Mouse (Mus musculus) stomach, embryonic 15.5 days (tissue): ENCODE data around the gene Agbl3. TPM values are rescaled to one million over a fixed set of nuclear protein-coding genes. Genes with fewer than 3 reads are reported as not detected.
A peak's percentile ranks its signal among the peaks of the same experiment; 100 is the strongest.

ENCODE experiments used
- ATAC-seq: fragments of 200-750 bp; cut with Nextera tagmentation; 2 replicates; pipeline ENCODE4 v1.8.0; 2017; ENCODE audit warnings: low read depth, moderate number of reproducible peaks, moderate TSS enrichment; ENCODE audit not compliant: insufficient read depth, low FRiP score
- H3K27ac ChIP-seq: fragments of 300-500 bp; sonication (generic); 2 replicates; pipeline ENCODE4 v1.5.1; 2015; ENCODE audit warnings: mild to moderate bottlenecking, inconsistent platforms
- H3K27me3 ChIP-seq: fragments of 300-500 bp; sonication (generic); replicated peaks from 2 replicates; pipeline ENCODE4 v1.6.1; 2015; ENCODE audit warnings: inconsistent platforms
- H3K36me3 ChIP-seq: fragments of 300-500 bp; sonication (generic); 2 replicates; pipeline ENCODE4 v1.6.1; 2015; ENCODE audit warnings: inconsistent platforms
- H3K4me1 ChIP-seq: fragments of 300-500 bp; sonication (generic); 2 replicates; pipeline ENCODE4 v1.6.1; 2015; ENCODE audit warnings: inconsistent platforms
- H3K4me2 ChIP-seq: fragments of 300-500 bp; sonication (generic); 2 replicates; pipeline ENCODE4 v1.6.1; 2015; ENCODE audit warnings: mild to moderate bottlenecking, inconsistent platforms
- H3K4me3 ChIP-seq: fragments of 300-500 bp; sonication (generic); replicated peaks from 2 replicates; pipeline ENCODE4 v1.5.1; 2015; ENCODE audit warnings: inconsistent platforms
- H3K9ac ChIP-seq: fragments of 300-500 bp; sonication (generic); 2 replicates; pipeline ENCODE4 v1.6.1; 2015; ENCODE audit warnings: inconsistent platforms
- H3K9me3 ChIP-seq: fragments of 300-500 bp; sonication (generic); 2 replicates; pipeline ENCODE4 v1.6.1; 2016; ENCODE audit warnings: inconsistent platforms
- WGBS: fragments of 180-500 bp; shearing (Covaris S2); methylation state at CpG from one replicate; pipeline ENCODE4 v1.1.7; 2015; 5-methylcytosine and 5-hydroxymethylcytosine counted together
- polyA plus RNA-seq: library from polyadenylated mRNA; unstranded; fragments of >200 nt; fragmentation: Nextera tagmentation; extraction: Ambion mirVana; gene quantifications from 2 replicates; pipeline ENCODE4 v1.2.1, GENCODE M21; 2015

The Agbl3 gene
- 6.6 and 6.9 TPM in 2 replicates for polyA plus RNA-seq

DNA sequence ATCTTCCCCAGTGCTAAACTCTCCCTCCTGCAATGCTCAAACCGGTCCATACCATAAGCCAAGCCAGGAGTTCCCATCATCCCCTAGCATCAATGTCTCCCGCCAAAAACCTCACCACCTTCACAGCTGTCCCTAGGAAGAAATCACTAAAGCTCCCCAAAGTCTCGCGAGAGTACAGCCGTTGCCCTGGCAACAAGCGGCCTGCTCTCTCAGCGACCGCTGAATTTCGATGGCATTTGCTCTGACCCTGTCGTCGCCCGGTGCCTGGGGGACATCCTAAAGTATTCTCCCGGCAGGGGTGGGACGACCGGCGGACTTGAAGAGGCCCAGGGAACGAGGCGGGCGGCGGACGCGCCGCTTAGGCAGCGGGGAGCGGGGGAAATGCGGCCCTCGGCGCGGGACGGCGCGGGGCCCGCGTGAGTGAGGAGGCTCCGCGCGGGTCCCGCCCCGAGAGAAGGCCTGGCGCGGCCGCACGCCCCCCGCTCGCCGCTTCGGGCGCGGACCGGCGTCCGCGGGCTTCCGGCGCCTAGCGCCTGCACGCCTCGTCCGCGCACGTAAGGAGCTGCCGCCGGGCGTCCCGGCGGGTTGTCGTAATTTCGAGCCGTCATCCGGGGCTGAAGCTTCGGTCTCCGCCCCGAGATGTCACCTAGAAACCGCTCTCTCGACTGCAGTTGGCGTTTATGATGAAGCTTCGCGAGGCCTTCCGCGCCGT, at the start of gene Agbl3:
TSS of gene Agbl3 (plus strand) at position 202 of the 712 bp plus-strand sequence.
- Histone ChIP-seq H3K9me3 (no peaks in the 10 kb centered on the region), H3K36me3 (no peaks in the 10 kb centered on the region), H3K9ac (peak within 1 kb of the TSS; percentile 71), H3K4me2 (peak within 1 kb of the TSS; percentile 78), H3K27me3 (no peaks in the 10 kb centered on the region), H3K4me3 (peak within 1 kb of the TSS; percentile 71), H3K27ac (peak within 1 kb of the TSS; percentile 97), H3K4me1 (no peaks in the 10 kb centered on the region)
- WGBS = under 1% methylated on average over 79 of the region's 81 CpGs
- ATAC-seq = peak; percentile 90

DNA sequence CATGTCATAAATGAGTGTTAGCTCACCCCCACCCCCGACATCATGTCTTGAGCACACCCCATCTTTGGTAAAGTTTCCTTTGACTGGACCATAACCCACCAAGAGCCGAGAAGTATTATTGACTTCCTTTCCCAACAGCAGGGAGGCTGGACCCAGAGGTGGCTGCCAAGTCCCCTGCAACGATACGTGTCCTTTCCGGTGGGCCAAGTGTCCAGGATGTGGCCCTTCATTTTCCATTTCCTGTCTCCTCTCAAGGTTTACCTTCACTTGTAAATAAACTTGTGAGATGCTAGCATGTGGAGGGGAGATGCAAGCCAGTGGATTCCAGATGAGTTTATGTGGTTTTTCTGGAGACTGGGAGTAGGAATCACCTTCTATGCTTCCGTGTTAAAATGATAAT, 49.2 kb upstream of the Agbl3 start:
- 66% methylated on average over 6 of the region's 6 CpGs for WGBS
- Histone ChIP-seq H3K4me1 (peaks cover 3% of the 10 kb centered on the region; the same call in 1 of the 2 replicates), H3K27me3 (no peaks in the 10 kb centered on the region), H3K27ac (no peak overlapping the region), H3K9me3 (no peaks in the 10 kb centered on the region), H3K36me3 (no peaks in the 10 kb centered on the region), H3K4me3 (no peak overlapping the region), H3K4me2 (no peak overlapping the region), H3K9ac (no peak overlapping the region)
- no peak for ATAC-seq

DNA sequence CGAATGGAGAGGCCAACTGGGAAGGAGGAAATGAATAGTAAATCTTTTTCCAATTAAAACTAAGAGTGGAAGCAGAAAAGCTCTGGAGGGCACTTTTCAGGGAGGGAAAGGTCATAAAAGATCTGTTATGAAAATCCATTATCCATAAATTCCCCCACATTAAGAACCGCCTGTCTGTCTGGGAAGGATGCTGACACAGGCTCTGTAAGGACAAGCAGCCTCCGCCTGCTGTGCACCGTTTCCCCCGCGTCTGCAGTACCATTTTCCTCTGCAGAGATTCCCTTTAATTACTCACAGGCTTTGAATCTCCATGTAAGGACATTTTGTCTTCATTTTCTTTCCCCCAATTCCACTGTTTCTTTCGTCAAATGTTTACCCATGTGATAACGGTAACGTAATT, 48.7 kb upstream of the Agbl3 start:
- Histone ChIP-seq H3K27me3 (no peaks in the 10 kb centered on the region), H3K27ac (no peak overlapping the region), H3K36me3 (no peaks in the 10 kb centered on the region), H3K4me3 (no peak overlapping the region), H3K4me1 (peaks cover 3% of the 10 kb centered on the region; the same call in 1 of the 2 replicates), H3K4me2 (no peak overlapping the region), H3K9me3 (no peaks in the 10 kb centered on the region), H3K9ac (no peak overlapping the region)
- ATAC-seq = no peak
- 61% methylated on average over 9 of the region's 9 CpGs for WGBS

DNA sequence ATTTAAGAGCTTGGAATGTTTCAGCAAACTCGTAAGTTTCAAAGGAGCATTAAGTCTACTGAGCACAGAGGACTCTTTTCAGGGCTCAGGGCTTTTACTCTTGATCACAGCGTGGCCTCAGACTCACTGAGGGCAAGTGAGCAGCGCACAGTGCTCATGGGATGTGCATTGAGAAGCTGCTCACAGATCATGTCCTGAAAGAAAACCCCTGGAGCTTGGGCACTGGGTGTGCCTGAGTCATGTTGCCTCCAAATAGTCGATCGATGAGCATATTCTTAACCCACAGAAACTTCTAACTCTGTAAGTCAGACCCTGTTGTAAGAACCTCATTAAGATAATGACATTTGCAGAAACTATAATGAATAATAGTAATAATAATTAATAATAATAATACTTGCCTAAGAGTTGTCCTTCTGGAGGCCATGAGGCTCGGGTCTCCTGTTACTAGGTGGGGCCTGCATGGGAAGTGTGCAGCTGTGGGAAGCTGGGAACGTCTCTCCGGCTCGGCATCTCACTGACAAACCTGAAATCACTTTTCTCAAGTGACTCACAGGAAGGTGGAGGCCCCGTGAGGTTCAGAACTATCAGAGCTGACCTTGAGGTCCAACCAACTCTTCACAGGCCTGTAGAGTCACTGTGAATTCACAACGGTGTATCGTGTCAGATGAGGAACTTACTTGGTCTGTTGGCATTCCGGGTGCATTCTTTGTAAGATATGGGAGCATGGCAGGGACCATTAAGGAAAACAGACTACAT, 45.1 kb upstream of the Agbl3 start:
- H3K27ac ChIP-seq = no peak overlapping the region
- 74% methylated on average over 13 of the region's 13 CpGs for WGBS
- H3K9ac ChIP-seq = no peak overlapping the region
- ATAC-seq = no peak
- no peaks in the 10 kb centered on the region for H3K9me3 ChIP-seq
- H3K4me2 ChIP-seq = no peak overlapping the region
- H3K36me3 ChIP-seq = no peaks in the 10 kb centered on the region
- H3K27me3 ChIP-seq = no peaks in the 10 kb centered on the region
- no peaks in the 10 kb centered on the region; the same call in 1 of the 2 replicates for H3K4me1 ChIP-seq
- no peak overlapping the region for H3K4me3 ChIP-seq

DNA sequence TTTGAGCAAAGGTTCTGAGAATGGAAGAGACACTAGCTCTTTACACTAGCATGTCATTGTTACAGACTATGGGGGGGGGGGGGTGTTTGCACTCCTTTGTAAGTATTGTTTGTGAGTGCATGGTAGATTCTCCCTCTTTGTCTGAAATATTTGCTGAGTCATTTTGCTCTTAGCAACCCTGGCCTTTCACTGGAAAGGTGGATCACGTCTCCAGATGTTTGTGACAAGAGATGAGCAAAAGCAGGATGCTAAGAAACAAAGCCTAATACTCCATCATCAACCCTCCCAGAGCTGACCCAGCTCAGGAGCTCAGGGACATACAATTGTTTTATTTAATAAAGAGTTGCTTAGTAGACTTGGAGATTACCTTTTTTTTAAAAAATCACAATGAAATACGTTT, 43.3 kb upstream of the Agbl3 start:
- ATAC-seq = no peak
- H3K9ac ChIP-seq = no peak overlapping the region
- H3K27me3 ChIP-seq = no peaks in the 10 kb centered on the region
- H3K4me3 ChIP-seq = no peak overlapping the region
- H3K4me1 ChIP-seq = no peaks in the 10 kb centered on the region
- no peak overlapping the region for H3K4me2 ChIP-seq
- no peak overlapping the region for H3K27ac ChIP-seq
- no peaks in the 10 kb centered on the region for H3K9me3 ChIP-seq
- peaks cover 4% of the 10 kb centered on the region for H3K36me3 ChIP-seq
- WGBS = 61% methylated on average over 2 of the region's 2 CpGs

DNA sequence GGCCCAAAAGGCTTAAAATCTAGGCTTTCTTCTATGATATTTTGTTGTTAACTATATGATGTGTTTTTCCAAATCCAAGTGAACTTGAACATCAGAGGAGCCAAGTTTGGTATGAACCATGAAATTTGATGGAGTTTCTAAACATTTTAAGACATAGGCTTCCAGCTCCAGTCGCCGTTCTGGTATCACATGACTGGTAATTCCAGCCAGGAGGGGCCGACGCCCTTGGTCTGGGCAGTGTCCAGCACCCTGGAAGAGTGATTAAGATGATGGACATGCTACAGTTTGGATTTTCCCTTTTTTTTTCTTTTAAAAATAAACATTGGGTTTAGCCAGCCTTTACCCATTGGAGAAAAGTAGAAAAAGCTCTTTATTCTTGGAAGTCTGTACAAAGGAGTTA, 36.3 kb upstream of the Agbl3 start:
- H3K9ac ChIP-seq = no peak overlapping the region
- no peaks in the 10 kb centered on the region for H3K4me1 ChIP-seq
- H3K4me2 ChIP-seq = no peak overlapping the region
- H3K9me3 ChIP-seq = no peaks in the 10 kb centered on the region
- ATAC-seq = no peak
- H3K36me3 ChIP-seq = peaks cover 11% of the 10 kb centered on the region
- no peak overlapping the region for H3K27ac ChIP-seq
- H3K27me3 ChIP-seq = no peaks in the 10 kb centered on the region
- WGBS = 53% methylated on average over 4 of the region's 4 CpGs
- H3K4me3 ChIP-seq = no peak overlapping the region

DNA sequence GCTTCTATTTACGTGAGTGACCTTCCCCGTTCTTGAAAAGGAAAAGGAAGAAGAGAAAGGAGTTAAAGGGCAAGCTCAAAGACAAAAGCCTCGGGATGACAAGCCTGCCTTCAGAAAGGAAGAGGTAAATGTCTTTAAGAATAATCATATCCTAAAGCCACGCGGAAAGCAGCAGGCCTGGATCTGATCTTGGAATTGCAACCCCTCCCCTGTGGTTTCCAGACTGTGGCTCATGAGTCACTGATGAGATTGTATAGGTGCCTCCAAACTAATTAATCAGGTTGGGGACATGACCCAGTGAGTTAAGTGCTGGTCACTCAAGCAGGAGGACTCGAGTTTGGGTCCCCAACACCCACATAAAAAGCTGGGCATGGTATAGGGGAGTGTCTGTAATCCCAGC, 32.4 kb upstream of the Agbl3 start:
- Histone ChIP-seq H3K36me3 (peaks cover 7% of the 10 kb centered on the region; the same call in 1 of the 2 replicates), H3K4me1 (peaks cover 3% of the 10 kb centered on the region; the same call in 1 of the 2 replicates), H3K4me2 (no peak overlapping the region), H3K4me3 (no peak overlapping the region), H3K9ac (no peak overlapping the region), H3K27ac (no peak overlapping the region), H3K9me3 (no peaks in the 10 kb centered on the region), H3K27me3 (no peaks in the 10 kb centered on the region)
- 73% methylated on average over 6 of the region's 6 CpGs for WGBS
- no peak for ATAC-seq

DNA sequence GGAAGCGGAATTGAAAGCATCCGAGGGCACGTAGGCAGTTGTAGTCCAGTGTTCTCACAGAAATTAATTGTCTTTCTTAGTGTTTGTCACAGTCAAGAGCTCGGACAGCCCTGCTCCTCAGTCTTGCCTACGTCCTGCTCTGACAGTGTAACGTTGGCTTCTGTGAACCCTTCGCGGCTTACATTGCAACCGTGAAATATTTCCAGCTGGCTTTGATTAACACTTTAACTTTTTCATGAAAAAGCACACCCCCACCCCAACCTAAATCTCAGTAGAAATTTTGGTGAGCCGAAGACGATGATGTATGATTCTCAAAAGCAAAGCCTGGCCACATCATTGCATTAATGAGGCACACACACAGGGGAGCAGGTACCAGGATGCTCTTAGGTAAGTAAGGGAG, 31.7 kb upstream of the Agbl3 start:
- no peaks in the 10 kb centered on the region for H3K27me3 ChIP-seq

DNA sequence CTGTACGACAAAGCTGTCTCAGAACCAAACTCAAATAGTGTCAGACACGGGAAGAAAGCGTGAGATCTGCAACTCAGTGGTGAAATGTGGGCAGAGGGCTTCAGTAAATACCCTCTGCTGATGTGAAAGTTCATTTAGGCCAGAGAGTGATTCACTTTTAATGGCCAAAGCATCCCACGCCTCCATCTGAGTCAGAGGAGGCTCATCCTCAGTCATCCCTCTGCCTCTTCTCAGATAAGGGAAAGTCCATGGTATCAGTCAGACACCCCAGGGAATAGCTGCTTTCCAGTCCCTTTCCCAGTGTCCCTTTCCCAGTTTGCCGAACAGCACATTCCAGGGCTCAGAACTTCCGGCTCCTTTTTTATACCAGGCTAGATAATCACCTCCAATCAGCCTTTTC, 30.7 kb upstream of the Agbl3 start:
- Histone ChIP-seq H3K4me2 (no peak overlapping the region), H3K27me3 (no peaks in the 10 kb centered on the region), H3K9ac (no peak overlapping the region), H3K4me3 (no peak overlapping the region), H3K4me1 (peaks cover 3% of the 10 kb centered on the region; the same call in 1 of the 2 replicates), H3K36me3 (peaks cover 7% of the 10 kb centered on the region; the same call in 1 of the 2 replicates), H3K9me3 (no peaks in the 10 kb centered on the region), H3K27ac (no peak overlapping the region)
- no peak for ATAC-seq
- 72% methylated on average over 6 of the region's 6 CpGs for WGBS

More for the DNA sequence above, 31.7 kb upstream of the Agbl3 start:
- Histone ChIP-seq H3K4me1 (peaks cover 3% of the 10 kb centered on the region; the same call in 1 of the 2 replicates), H3K4me3 (no peak overlapping the region), H3K9me3 (no peaks in the 10 kb centered on the region), H3K9ac (no peak overlapping the region), H3K36me3 (peaks cover 7% of the 10 kb centered on the region; the same call in 1 of the 2 replicates), H3K4me2 (no peak overlapping the region), H3K27ac (no peak overlapping the region)
- ATAC-seq = no peak
- WGBS = 85% methylated on average over 11 of the region's 11 CpGs

DNA sequence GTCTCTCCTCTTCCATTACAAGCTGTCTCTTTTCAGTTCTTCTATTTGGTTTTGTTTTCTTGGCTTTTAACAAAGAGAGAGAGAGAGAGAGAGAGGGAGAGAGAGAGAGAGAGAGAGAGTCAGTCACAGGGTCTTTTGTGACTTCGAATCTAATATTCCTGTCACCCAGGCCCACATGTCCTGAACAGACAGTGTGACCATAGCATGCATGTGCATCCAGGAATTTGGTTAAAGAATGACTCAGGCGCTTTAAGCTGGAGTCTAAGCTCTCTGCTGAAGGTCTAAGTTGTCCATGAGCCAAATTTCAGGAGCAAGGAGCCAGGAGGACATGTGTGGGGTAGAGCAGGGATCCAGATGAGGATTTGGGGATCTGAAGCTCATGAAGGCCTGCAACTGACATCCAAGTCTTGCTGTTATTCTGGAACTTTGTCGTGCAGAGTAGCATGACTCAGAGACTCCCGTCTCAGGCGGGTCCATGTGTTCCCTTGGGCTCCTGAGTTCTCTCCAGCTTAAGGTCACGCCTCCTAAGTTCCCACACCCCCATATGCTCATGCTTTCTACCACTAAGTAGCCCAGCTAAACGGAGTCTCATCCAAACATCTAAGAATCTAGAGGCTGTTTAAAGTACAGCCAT, 29.6 kb upstream of the Agbl3 start:
- H3K9ac ChIP-seq = no peak overlapping the region
- WGBS = 61% methylated on average over 7 of the region's 7 CpGs

DNA sequence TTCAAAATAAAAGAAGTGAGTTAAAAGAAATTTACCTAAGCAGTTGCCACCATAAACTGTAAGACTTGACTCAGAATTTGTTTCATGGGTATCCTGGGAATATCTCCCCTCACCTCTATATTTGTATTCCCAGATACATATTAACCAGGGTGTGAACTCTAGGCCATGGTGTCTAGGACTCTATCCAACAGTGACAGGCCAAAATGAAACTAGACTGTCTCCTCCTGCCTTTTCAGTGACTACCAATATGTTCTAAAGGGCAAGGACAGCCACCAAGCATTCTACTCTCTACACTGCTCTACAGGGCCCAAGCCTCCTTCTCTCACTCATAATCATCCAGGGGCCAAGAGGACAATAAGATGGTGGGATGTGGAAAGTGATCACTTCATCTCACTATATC, 28.6 kb upstream of the Agbl3 start:
- H3K4me1 ChIP-seq = peaks cover 3% of the 10 kb centered on the region; the same call in 1 of the 2 replicates
- no peaks in the 10 kb centered on the region for H3K27me3 ChIP-seq
- H3K36me3 ChIP-seq = peaks cover 4% of the 10 kb centered on the region; the same call in 1 of the 2 replicates
- H3K4me2 ChIP-seq = no peak overlapping the region
- no peak for ATAC-seq
- no peaks in the 10 kb centered on the region for H3K9me3 ChIP-seq
- no peak overlapping the region for H3K4me3 ChIP-seq
- no peak overlapping the region for H3K9ac ChIP-seq
- no peak overlapping the region for H3K27ac ChIP-seq

More for the DNA sequence above, 29.6 kb upstream of the Agbl3 start:
- Histone ChIP-seq H3K4me1 (peaks cover 3% of the 10 kb centered on the region; the same call in 1 of the 2 replicates), H3K4me3 (no peak overlapping the region), H3K36me3 (peaks cover 8% of the 10 kb centered on the region; the same call in 1 of the 2 replicates), H3K27me3 (no peaks in the 10 kb centered on the region), H3K27ac (no peak overlapping the region), H3K9me3 (no peaks in the 10 kb centered on the region), H3K4me2 (no peak overlapping the region)
- no peak for ATAC-seq
